Mouse (Mus musculus): Measurements from ENCODE around the gene Chchd6.

GRCm38 (mm10) chr6:89354076-89354475 is 241.4 kb downstream of the Chchd6 start:
- TF ChIP-seq CTCF (IDR thresholded peaks at IDR 0.05; ENCODE audit: extremely low read depth, insufficient read depth, insufficient read length, insufficient replicate concordance) (no peak), POLR2A (IDR thresholded peaks at IDR 0.05; ENCODE audit: low read depth, low read length) (no peak)
